Mouse (Mus musculus): Measurements from ENCODE around the gene 5730455P16Rik. TPM values are rescaled to one million over a fixed set of nuclear protein-coding genes. Genes with fewer than 3 reads are reported as not detected.

5730455P16Rik gene
- polyA plus RNA-seq, 2 experiments: 2.4 to 5.1 TPM

DNA sequence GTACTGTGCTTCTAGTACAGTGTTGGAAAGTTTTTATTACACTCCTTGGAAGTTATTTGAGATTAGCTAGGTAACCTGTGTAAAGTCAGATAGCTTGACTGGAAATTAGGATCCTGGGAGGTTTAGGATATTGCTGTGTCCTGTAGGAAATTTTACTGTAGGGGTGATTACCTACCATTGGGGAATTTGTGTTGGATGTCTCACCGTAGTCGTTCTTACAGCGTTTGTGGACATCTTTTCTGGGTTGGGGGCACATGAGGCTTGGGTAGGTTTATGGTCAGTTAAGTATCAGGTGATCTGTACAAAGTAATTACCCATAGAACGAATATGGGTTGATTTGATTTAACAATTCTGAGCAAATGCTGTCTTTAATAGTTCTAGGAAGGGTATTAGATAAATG, 18.8 kb upstream of the 5730455P16Rik start:
- H3K4me2 ChIP-seq (ENCODE audit: low read depth): no peak overlapping the region
- H3K9ac ChIP-seq (replicated peaks): no peak overlapping the region
- no peaks in the 10 kb centered on the region for H3K4me1 ChIP-seq (replicated peaks; ENCODE audit: control insufficient read depth in 2 of 2, insufficient read depth in 2 of 2, low read length in 1 of 2)
- WGBS (ENCODE audit: insufficient replicate concordance): 90% methylated on average over 4 of the region's 4 CpGs
- TF ChIP-seq CTCF (IDR thresholded peaks at IDR 0.05; ENCODE audit: low read depth): no peak
- TF ChIP-seq EP300 (IDR thresholded peaks at IDR 0.05; ENCODE audit: low read depth): no peak
- H3K27ac ChIP-seq: no peak overlapping the region
- no peaks in the 10 kb centered on the region for H3K9me3 ChIP-seq (ENCODE audit: control insufficient read depth, low read length)
- DNase-seq (ENCODE audit: low read depth in 3 of 3, low spot score in 3 of 3) (no peak), ATAC-seq (ENCODE audit: insufficient read depth) (no peak)
- H3K36me3 ChIP-seq (replicated peaks; ENCODE audit: control insufficient read depth, insufficient read depth, low read depth): peaks cover 81% of the 10 kb centered on the region
- no peak overlapping the region for H3K4me3 ChIP-seq (ENCODE audit: insufficient read depth in 1 of 2, low read depth in 2 of 2, low read length in 2 of 2)
- no peaks in the 10 kb centered on the region for H3K27me3 ChIP-seq (ENCODE audit: control insufficient read depth, insufficient read depth, low read length)

- DNase-seq (ENCODE audit: low read depth in 3 of 3, low spot score in 3 of 3) (no peak), ATAC-seq (ENCODE audit: insufficient read depth) (no peak)
- Histone ChIP-seq H3K4me3 (ENCODE audit: insufficient read depth in 1 of 2, low read depth in 2 of 2, low read length in 2 of 2) (no peak overlapping the region), H3K27me3 (ENCODE audit: control insufficient read depth, insufficient read depth, low read length) (no peaks in the 10 kb centered on the region), H3K4me1 (replicated peaks; ENCODE audit: control insufficient read depth in 2 of 2, insufficient read depth in 2 of 2, low read length in 1 of 2) (no peaks in the 10 kb centered on the region), H3K9ac (replicated peaks) (no peak overlapping the region), H3K4me2 (ENCODE audit: low read depth) (no peak overlapping the region), H3K9me3 (ENCODE audit: control insufficient read depth, low read length) (no peaks in the 10 kb centered on the region), H3K27ac (no peak overlapping the region), H3K36me3 (replicated peaks; ENCODE audit: control insufficient read depth, insufficient read depth, low read depth) (peaks cover 83% of the 10 kb centered on the region)
- no peak for TF ChIP-seq EP300 (IDR thresholded peaks at IDR 0.05; ENCODE audit: low read depth)
- no peak for TF ChIP-seq CTCF (IDR thresholded peaks at IDR 0.05; ENCODE audit: low read depth)
- 87% methylated on average over 3 of the region's 3 CpGs for WGBS (ENCODE audit: insufficient replicate concordance)
Observed at GRCm38 (mm10) chr11:80395930-80396329, 18.1 kb upstream of the 5730455P16Rik start.

DNA sequence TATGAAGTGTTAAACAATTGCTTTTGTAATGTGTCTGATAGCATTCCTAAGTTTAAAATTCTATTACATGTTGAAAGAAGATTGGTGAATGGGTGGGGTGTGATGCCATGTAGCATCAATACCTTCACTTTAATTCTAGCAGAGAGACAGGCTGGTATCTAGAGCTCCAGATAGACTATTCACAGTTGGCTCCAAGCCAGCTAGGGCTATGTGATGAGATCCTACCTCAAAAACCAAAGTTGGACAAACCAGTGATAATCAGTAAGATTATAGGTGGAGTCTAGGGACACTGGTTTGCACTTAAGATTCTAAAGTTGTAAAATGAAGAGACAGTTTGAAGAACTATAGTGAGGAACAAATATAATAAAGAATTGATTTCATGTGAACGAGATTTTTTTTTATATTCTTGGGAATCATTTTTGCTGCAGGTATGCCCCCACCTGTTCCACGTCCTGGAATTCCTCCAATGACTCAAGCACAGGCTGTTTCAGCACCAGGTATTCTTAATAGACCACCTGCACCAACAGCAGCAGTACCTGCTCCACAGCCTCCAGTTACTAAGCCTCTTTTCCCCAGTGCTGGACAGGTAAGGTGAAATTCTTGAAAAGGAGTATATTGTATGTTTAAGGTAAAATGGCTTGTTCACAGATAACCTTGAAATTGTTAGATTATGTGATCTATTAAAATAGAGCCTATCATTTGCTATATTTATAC, 13.7 kb upstream of the 5730455P16Rik start:
- H3K9ac ChIP-seq (replicated peaks): no peak overlapping the region
- H3K27ac ChIP-seq: no peak overlapping the region
- DNase-seq (ENCODE audit: low read depth in 3 of 3, low spot score in 3 of 3) (no peak), ATAC-seq (ENCODE audit: insufficient read depth) (no peak)
- no peak for TF ChIP-seq CTCF (IDR thresholded peaks at IDR 0.05; ENCODE audit: low read depth)
- TF ChIP-seq EP300 (IDR thresholded peaks at IDR 0.05; ENCODE audit: low read depth): no peak
- 88% methylated on average over 2 of the region's 2 CpGs for WGBS (ENCODE audit: insufficient replicate concordance)
- H3K27me3 ChIP-seq (ENCODE audit: control insufficient read depth, insufficient read depth, low read length): no peaks in the 10 kb centered on the region
- peaks cover 5 to 6% of the 10 kb centered on the region in 2 experiments for H3K4me1 ChIP-seq (replicated peaks; ENCODE audit: control insufficient read depth in 2 of 2, insufficient read depth in 2 of 2, low read length in 1 of 2)
- H3K36me3 ChIP-seq (replicated peaks; ENCODE audit: control insufficient read depth, insufficient read depth, low read depth): peaks cover 82% of the 10 kb centered on the region
- H3K4me2 ChIP-seq (ENCODE audit: low read depth): no peak overlapping the region
- no peaks in the 10 kb centered on the region for H3K9me3 ChIP-seq (ENCODE audit: control insufficient read depth, low read length)
- no peak overlapping the region for H3K4me3 ChIP-seq (ENCODE audit: insufficient read depth in 1 of 2, low read depth in 2 of 2, low read length in 2 of 2)

GRCm38 (mm10) chr11:80389885-80390284, 12.1 kb upstream of the 5730455P16Rik start:
- Histone ChIP-seq H3K4me1 (replicated peaks; ENCODE audit: control insufficient read depth in 2 of 2, insufficient read depth in 2 of 2, low read length in 1 of 2) (peaks cover 6 to 10% of the 10 kb centered on the region in 2 experiments), H3K9me3 (ENCODE audit: control insufficient read depth, low read length) (no peaks in the 10 kb centered on the region), H3K9ac (replicated peaks) (no peak overlapping the region), H3K4me3 (ENCODE audit: insufficient read depth in 1 of 2, low read depth in 2 of 2, low read length in 2 of 2) (no peak overlapping the region), H3K27me3 (ENCODE audit: control insufficient read depth, insufficient read depth, low read length) (no peaks in the 10 kb centered on the region), H3K36me3 (replicated peaks; ENCODE audit: control insufficient read depth, insufficient read depth, low read depth) (peaks cover 81% of the 10 kb centered on the region), H3K4me2 (ENCODE audit: low read depth) (no peak overlapping the region), H3K27ac (no peak overlapping the region)
- no peak for DNase-seq (ENCODE audit: low read depth in 3 of 3, low spot score in 3 of 3)
- TF ChIP-seq CTCF (IDR thresholded peaks at IDR 0.05; ENCODE audit: low read depth) (no peak), EP300 (IDR thresholded peaks at IDR 0.05; ENCODE audit: low read depth) (no peak)
- ATAC-seq (ENCODE audit: insufficient read depth): no peak
- 51% methylated on average over 1 of the region's 1 CpGs for WGBS (ENCODE audit: insufficient replicate concordance)

DNA sequence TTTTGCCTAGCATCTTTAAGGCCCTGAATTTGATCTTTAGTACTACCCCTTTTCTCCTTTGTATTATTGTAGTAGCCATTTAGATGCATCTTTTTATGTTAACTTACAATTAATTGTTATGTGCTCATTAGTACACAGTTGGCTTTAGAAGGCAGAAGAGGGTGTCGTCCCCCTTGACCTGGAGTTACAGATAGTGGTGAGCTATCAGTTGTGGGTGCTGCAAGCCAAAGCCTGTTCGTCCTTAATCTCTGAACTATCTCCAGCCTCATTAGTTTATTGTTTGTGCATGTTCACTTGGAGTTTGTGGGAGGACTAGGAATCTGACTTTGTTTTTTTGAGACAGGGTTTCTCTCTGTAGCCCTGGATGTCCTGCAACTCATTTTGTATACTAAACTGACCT, 9.0 kb upstream of the 5730455P16Rik start:
- ATAC-seq (ENCODE audit: insufficient read depth) (no peak), DNase-seq (ENCODE audit: low read depth in 3 of 3, low spot score in 3 of 3) (peak in 1 of 3 experiments; percentile 30)
- no peak overlapping the region for H3K27ac ChIP-seq
- 6% methylated on average over 2 of the region's 2 CpGs for WGBS (ENCODE audit: insufficient replicate concordance)
- no peaks in the 10 kb centered on the region for H3K9me3 ChIP-seq (ENCODE audit: control insufficient read depth, low read length)
- H3K27me3 ChIP-seq (ENCODE audit: control insufficient read depth, insufficient read depth, low read length): no peaks in the 10 kb centered on the region
- H3K36me3 ChIP-seq (replicated peaks; ENCODE audit: control insufficient read depth, insufficient read depth, low read depth): peaks cover 64% of the 10 kb centered on the region
- peak overlapping the region; percentile 6; the same call in 1 of the 2 replicates for H3K9ac ChIP-seq (replicated peaks)
- peak overlapping the region; percentile 24 to 95; a peak in 3 of 4 replicates for H3K4me3 ChIP-seq (ENCODE audit: insufficient read depth in 1 of 2, low read depth in 2 of 2, low read length in 2 of 2)
- TF ChIP-seq CTCF (IDR thresholded peaks at IDR 0.05; ENCODE audit: low read depth) (no peak), EP300 (IDR thresholded peaks at IDR 0.05; ENCODE audit: low read depth) (0 out of 2 replicates have a peak, but pooled peaks have one; percentile 21)
- H3K4me2 ChIP-seq (ENCODE audit: low read depth): peak overlapping the region; percentile 90
- peaks cover 13 to 15% of the 10 kb centered on the region in 2 experiments for H3K4me1 ChIP-seq (replicated peaks; ENCODE audit: control insufficient read depth in 2 of 2, insufficient read depth in 2 of 2, low read length in 1 of 2)
